Mouse (Mus musculus): ENCODE data around the gene Coro1b.
A peak's percentile ranks its signal among the peaks of the same experiment; 100 is the strongest.

The Coro1b gene

DNA sequence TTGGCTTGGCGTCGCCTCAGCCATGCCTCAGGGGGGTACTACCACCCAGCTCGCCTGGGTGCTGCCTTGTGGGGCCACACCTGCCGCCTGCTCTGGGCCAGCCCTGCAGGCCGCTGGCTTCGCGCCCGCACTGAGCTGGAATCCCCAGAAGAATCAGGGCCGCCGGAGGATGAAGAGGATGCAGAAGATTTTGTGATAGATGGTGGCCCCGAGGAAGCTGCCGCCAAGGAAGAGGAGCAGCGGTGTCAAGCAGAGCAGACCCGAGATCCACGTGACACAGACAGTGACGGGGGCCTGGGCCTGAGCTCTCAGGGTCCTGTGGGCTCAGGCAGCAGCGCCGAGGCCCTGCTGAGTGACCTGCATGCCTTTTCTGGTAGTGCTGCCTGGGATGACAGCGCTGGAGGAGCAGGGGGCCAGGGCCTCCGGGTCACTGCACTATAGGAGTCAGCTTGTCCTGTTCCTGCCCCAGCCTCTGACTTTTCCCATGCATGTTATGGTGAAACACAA, 7.7 kb downstream of the Coro1b start:
- no peak for DNase-seq (ENCODE audit: low read depth)

DNA sequence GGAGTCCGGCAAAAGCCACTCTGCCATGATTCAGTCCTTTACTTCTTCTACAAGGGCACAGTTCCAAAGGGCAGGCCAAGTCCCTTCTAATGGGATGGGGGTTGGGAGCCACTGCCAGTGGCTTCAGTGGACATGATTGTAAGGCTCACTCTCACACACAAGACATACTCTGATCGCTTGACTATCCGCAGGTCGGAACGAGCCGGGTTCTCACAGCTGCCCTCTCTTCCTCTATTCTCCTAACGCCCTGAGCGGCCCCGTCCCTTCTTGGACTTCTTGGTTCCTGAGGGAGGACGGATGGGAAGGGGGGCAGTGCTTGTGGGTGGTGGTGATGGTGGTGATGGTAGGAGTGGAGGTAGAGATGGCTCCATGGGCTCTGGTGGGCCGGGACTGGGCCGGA, 8.4 kb downstream of the Coro1b start:
- DNase-seq (ENCODE audit: low read depth), result no peak

DNA sequence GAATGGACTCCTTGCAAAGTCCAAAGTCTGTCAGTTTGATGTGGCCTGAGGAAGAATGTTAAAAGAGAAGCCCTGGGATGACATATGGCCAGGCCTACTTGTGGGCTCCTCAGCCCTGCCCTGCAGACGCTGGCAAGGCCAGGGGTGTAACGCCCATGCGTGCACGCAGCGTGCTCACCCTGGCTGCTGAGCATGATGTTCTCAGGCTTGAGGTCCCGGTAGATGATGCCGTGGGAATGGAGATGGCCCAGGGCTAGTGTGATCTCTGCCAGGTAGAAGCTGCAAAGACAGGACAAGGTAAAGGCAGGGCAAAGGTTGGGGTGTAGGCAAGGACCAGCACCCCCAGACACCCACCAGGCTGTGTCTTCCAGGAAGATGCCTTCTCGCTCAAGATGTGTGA, 10.6 kb downstream of the Coro1b start:
- no peak for DNase-seq (ENCODE audit: low read depth)

DNA sequence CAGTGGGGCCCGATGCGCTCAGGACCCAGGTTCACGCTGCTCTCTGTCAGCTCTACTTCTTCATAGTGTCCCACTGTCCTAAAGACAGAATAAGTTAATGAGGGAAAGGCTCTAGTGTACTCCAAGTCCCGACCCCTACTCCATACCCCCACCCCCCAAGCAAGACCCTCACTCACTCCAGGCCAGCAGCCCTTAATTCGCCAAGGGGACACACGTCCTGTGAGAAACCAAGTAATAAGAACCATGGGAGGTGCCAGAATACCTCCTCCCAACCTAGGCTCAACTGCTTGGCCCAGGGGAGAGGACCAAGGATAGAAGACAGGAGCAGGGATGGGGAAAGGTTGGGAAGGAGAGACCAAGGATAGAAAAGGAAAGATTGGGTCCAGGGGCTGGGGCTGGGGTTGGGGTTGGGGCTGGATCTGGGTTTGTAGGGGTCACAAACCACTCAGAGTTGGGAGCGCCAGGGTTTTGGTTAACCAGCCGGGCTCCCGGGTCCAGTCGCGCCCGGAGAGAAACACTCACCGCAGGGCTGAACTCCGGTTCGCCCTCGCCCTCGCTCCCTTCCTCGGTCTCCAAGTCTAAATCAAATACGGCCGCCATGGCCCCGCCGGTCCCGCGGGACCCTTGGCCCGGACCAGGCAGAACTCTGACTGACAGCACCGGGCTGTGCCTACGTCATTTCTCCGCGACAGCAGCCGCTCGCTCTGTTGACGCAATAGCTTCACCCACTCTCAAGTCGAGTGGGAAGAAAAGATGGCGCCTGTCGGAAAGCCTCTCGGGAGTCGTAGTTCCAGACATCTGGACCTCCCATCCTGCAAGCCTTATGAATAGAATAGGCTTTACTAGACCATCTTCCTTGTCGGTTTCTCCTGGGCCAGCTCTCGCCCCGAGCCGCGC, 14.5 kb downstream of the Coro1b start, which contains the start of gene Rps6kb2:
Gene Rps6kb2 (minus strand): TSS at position 709 of the 897 bp plus-strand sequence.
- peak; percentile 98 for DNase-seq (ENCODE audit: low read depth)

DNA sequence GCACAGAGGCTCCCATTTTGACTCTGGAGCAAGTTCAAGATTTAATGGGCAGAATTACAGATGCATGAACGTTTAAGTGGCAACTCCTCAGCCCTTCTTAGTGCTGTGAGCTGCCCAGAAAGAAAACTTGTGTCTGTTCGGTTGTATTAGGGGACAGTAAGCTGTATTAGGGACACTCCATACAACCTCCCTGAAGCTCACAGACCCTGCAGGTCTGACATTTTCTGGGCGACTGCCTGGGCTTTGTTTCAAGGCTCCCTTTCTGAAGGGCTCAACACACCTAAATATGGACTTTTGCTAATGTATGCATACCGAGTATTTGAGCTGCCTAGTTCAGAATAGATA, 15.1 kb downstream of the Coro1b start:
- no peak for DNase-seq (ENCODE audit: low read depth)

DNA sequence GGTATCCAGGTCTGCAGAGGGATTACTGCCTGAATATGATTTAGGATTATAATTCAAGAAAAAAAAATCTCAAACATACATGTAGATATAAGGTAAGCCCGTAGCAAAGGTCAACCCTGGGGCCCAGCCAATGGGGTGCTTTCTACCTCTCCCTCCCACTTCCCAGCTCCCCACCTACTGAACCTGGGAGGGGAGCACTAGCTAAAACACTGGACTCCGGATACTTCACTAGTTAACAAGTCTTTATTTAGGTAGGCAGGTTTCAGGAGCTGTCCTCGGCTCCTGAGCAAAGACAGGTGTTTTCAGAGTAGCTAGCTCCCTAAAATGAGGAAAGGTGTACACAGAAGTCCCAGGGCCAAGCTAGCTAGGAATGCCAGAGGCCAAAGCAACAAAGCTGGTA, 15.7 kb downstream of the Coro1b start:
- DNase-seq (ENCODE audit: low read depth), result no peak

DNA sequence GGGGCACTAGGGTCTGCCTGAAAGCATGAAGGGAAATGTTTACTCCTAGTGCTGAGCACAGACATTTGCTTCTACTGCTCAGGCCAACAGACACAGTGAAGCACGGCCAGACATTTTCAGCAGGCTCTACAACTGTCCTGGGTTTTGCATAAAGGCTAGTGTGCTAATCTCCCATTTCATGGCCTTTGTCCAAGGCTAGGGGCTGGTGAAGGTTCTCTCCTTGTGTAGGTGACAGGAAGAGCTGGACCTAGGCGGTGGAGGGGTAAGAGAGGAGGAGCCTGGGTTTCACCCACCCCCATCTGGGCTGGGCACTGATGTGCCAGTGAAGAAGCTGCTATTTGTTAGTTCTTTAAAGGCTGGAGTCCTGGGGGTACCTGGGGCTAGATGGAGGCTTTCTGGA, 16.3 kb downstream of the Coro1b start:
- DNase-seq (ENCODE audit: low read depth), result no peak

DNA sequence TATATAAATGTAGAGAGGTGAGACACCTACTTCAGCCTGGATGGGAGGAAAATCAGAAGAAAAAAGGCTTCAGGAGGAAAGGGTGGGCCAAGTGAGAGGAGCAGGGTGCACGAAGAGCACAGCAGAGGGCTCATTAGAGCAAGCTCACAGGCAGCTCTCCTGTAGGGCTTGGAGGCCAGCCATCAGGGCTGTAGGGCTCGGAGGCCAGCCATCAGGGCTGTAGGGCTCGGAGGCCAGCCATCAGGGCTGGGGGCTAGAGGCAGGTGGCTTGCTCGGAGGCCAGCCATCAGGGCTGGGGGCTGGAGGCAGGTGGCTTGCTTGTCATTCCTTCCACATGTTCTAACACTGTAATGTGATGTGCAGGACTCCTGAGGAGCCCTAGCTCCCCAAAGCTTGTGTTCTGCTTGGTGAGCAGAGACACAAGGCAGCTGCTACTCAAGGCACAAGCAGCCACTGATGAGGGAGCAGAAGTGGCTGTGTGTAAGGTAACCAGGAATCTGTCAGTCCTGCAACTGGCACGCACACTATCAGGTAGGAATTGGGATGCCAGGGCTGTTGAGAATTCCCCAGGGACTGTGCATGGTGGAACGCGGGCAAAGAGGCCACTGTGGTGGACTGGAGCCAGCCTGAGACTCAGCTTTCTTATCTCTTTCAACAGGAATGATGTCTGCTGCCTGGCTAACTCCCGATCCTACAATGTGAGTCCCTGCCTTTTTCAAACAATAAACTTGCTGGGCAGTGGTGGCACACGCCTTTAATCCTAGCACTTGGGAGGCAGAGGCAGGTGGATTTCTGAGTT, 18.5 kb downstream of the Coro1b start:
- no peak for DNase-seq (ENCODE audit: low read depth)

DNA sequence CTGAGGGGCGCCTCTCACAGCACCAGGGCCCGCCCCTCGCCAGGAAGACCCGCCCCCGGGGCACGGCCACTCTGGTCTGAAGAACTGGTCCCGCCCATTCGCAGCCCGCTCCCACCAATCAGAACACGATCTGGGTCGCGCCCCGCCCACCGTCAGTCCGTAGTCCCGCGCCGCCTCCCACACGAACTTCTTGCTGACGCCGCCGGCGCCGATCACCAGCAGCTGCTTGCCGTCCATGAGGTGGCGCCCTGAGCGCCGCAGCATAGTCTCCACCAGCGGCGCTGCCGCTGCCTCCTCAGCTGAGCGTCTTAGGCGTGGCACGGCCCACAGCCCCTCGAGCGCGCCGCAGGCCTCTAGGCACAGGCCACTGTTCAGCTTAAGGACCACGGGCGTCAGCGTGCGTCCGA, 21.0 kb downstream of the Coro1b start:
- DNase-seq (ENCODE audit: low read depth), result peak; percentile 98

DNA sequence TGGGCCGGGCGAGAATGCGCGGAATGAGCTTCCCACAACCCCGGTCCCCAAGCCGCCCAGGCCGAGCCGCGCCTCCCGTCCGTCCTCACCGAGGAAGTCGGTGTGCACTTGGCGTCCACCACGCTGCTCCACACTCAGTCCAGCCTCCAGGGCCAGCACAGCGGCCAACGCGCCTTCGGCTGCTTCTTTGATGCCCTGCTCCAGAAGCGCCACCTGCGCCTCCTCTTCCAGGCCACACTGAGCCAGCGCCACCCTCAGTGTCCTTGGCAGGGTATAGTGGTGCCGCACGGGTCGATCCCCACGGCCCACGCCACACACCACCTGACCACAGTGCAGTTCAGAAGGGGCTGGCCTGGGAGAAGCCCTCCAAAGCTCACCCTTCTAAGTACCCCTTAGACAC, 21.4 kb downstream of the Coro1b start:
- no peak for DNase-seq (ENCODE audit: low read depth)

DNA sequence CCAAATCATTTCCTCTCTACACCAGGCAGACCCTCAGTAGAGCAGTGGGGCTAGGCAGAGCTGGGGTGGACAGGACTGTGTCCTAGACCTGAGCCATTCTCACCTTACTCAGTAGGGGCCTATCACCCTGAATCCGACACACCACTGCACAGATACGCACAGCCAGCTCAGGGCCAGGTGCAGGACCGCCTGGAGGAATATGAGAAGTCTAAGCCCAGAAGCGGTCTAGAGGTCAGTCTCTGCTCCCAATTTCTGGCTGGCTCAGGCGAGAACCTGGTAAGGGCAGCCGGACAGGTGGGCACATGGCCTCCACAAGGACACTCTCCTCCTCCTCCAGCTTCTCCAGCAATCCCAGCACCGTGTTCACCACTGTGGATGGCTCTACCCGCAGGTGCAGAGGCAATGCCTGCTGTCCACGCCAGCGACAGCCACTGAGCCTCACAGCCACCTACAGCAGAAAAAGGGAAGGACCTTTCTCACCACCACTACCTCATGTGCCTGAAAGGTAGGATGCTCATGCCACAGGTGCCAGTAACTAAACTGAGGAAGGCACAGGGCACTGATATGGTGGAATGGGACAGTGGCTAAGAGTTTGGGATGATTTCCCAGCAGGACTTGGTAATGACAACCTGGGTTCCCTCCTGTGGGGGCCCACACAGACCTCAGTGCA, 22.4 kb downstream of the Coro1b start:
- no peak for DNase-seq (ENCODE audit: low read depth)

DNA sequence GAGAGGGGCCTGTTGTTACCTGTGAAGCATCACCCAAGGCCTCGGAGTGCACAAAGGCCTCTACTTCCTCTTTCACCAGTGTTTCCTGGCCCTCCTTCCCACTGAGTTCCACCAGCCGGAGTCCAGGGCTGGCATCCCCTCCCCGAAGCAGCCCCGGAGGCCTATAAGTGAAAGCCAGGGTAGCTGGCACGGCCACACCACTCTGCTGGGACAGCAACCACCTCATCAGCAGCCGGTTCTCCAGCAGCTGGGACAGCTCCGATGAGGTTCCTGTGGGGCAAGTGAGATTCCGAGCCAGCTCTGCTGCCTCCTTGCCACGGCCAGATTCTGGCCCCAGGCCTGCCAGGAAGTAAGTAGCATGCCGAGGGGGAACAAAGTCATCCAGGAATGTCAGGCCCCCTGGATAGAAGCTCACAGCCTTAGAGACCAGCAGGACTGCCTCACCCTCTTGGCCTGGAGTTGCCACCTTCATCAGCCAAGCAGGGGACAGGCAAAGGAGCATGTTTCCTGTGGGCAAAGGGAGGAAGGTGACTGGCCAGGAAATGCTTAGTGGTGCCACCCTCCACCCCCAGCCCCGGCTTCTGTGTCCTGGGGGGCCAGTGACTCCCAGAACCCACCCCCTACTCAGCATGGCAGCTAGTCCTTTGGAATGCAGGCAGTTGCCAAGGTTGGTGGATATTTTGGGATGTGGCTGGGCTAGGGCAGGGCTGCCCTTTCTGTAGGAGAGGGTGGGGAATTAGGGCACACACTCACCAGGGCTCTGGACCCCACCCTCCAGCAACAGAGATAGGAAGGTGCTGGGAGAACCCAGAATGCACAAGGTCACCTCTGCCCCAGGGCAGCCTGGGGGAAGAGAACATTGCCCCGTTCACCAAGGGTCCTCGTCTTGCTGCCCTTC, 23.2 kb downstream of the Coro1b start:
- DNase-seq (ENCODE audit: low read depth), result peak; percentile 32

DNA sequence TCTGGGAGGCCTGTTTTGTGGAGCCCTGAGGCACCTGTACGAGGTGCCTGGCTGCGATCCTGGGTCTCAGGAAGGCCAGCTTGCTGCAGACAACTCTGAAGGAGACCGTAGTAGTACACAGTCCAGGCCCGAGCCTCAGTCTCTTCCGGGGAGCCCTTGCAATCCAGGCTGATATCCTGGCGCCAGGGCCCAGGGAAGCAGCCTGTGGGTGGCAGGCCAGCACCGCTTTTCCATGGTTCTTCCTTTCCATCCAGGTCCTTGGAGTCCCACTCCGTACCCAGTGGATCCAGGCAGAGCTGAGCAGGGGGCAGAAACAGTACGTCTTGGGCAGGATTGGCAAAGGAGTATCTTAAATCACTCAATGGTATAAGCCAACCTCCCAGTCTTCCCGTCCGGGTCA, 24.5 kb downstream of the Coro1b start:
- no peak for DNase-seq (ENCODE audit: low read depth)

DNA sequence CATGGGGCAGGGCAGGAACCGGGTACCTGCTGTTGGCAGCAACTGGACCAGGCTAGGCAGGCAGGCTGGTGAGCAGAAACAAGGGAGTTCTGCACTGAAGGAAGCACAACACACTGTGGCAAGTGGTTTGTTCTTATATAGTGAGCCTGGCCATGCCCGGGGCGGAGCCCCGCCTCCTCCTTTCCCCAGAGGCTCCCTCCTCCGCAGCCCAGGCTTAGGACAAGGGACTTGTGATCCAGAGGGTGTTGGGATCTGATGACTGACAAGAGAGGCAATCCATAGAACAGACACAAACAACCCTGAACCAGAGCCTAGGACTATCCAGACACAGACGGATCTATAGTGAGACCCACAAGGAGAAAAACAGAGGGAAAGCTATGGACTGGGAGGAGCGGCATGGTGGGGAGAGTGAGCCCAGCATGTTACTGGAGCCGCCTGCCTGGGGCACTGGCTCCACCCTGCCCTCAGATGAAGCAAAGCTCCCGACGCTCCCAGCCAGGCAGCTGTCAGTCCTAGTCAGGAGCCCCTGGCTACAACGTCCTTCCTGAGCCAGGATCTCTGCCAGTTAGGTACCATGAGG, 27.0 kb downstream of the Coro1b start, which contains the start of gene Carns1:
Gene Carns1 (minus strand): TSS at position 112 of the 580 bp plus-strand sequence.
- DNase-seq (ENCODE audit: low read depth), result no peak

DNA sequence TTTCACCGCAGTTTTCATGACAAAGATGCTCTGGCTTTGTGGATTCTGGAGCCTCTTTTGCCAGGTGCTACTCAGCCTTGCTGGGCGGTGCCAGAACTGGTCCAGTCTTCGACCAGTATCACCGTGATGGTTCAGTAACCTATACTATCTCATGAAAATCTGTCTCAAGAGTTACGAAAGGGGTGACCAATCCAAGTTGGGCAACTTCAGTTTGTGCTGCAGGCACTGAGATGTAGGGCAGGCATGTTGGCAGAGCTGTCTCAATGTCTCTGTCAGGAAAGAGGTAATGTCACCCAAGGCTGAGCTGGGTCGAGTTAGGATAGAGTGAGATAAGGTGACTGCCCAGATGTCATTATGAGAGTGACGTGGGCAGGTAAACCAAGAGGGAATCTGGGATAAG, 32.0 kb downstream of the Coro1b start:
- DNase-seq (ENCODE audit: low read depth), result peak; percentile 62

DNA sequence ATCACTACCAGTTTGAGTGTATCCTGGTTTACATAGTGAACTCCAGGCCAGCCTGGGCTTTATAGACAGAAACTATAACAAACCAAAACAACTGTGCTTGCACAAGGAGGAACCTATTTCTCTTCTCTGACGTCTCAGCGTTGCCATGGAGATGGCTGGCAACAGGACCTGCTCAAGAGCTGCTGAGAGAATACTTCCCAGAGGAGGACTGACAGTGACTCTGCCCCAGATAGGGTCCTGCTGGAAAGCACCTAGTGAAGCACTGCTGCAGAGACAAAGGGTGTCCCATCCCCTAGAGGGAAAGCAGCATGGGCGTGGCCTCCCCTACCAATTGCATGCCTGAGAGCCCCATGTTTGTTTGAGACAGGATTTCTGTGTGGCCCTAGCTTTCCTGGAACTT, 33.5 kb downstream of the Coro1b start:
- peak; percentile 34 for DNase-seq (ENCODE audit: low read depth)

DNA sequence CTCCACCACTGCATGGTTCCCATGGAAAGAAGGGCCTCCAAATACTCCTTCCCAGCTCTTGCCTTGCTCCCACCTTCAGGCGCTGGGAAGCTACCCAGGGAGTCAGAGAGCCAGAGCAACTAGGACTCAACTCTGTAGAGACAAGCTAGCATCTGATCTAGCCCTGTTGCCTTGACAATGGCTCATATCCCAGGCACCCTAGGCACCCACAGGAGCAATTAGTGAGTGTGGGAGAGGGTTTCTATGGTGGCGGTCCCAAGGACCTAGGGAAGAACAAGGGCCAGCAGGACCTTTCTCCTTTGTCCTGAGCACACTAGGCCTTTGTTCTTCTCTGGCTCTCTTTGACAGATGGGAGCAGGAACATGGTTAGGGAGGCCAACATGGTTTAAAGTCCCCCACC, 35.3 kb downstream of the Coro1b start:
- DNase-seq (ENCODE audit: low read depth), result no peak

DNA sequence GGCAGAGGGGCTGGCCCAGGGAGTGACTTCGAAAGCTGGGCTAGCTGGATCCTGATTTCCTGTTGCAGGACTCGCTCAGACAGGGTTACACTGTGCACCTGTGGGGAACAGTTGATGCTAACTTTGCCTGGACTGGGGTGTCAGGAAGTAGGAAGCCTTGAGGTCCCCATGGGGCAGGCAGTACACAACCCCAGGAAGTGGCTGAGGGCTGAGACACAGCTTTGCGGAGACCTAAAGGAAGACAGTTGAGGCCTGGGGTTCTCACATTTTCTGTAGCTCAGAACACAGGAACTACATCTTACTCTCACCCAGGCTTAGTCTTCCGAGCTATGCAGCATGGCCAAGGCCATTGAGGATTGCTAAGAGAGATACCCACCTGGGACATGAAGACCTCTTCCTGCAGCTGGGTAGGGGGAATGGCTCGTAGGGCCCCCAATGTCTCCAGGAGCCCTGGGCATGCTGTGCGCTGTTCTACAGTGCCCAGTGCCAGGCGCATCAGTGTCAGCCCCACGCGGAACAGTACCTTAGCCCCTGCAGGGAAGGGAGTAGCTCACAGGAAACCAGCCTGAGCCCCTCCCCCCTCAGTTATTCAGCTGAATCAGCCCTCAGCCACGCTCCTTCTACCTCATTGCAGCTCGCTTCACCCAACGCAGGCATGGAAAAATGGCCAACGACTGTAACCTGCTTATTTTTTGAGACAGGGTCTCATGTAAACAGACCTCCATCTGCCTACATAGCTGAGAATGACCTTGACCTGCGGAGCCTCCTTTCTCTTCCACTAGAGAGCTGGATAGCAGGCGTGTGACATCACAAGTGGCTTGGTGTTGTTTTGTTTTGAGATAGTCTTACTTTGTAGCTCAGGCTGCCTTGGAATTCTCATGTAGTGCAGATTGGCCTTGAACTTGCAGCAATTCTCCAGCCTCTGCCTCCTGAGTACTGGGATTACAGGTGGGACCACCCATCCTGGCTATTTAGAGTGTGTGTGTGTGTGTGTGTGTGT, 36.9 kb downstream of the Coro1b start:
- peak; percentile 93 for DNase-seq (ENCODE audit: low read depth)

DNA sequence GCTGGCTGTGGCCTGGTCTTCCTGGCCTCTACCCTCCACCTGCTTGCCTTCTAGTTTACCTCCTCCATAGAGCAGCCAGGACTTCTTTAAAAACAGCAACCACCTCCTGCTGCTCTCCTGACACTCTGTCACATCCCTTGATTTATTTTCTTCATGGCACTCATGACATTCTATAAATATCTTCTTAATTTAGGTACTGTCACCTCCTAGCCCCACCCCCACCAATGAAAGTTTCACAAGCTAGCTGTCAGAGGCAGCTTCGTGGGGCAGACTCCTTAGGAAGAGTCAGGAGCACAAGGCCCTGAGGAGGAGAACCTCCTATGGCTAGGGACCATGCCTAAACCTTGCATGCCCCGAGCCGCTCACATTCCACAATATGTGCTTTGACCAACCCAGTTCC, 38.9 kb downstream of the Coro1b start:
- no peak for DNase-seq (ENCODE audit: low read depth)
